Mouse (Mus musculus) neural tube, embryonic 14.5 days (tissue): ENCODE data around the gene Dscam. TPM values are rescaled to one million over a fixed set of nuclear protein-coding genes. Genes with fewer than 3 reads are reported as not detected.

ENCODE experiments used
- ATAC-seq: fragments of 200-750 bp; cut with Nextera tagmentation; 2 replicates; pipeline ENCODE4 v1.8.0; 2017; ENCODE audit warnings: low read depth, mild to moderate bottlenecking, moderate TSS enrichment, moderate library complexity
- H3K27ac ChIP-seq: fragments of 300-500 bp; sonication (generic); 2 replicates; pipeline ENCODE4 v1.5.1; 2014; ENCODE audit warnings: low read depth, mild to moderate bottlenecking, control low read depth, low read length, moderate library complexity, mixed read lengths
- H3K27me3 ChIP-seq: fragments of 300-500 bp; sonication (generic); 2 replicates; pipeline ENCODE4 v1.6.1; 2014; ENCODE audit warnings: low read length; ENCODE audit not compliant: control insufficient read depth, insufficient read depth
- H3K36me3 ChIP-seq: fragments of 300-500 bp; sonication (generic); 2 replicates; pipeline ENCODE4 v1.6.1; 2014; ENCODE audit warnings: low read length, mixed read lengths; ENCODE audit not compliant: control insufficient read depth, insufficient read depth
- H3K4me1 ChIP-seq: fragments of 300-500 bp; sonication (generic); 2 replicates; pipeline ENCODE4 v1.6.1; 2014; ENCODE audit warnings: low read length; ENCODE audit not compliant: control insufficient read depth, insufficient read depth
- H3K4me2 ChIP-seq: fragments of 300-500 bp; sonication (generic); 2 replicates; pipeline ENCODE4 v1.6.1; 2014; ENCODE audit warnings: mild to moderate bottlenecking, low read depth, low read length, control low read depth
- H3K4me3 ChIP-seq: fragments of 300-500 bp; sonication (generic); 2 replicates; pipeline ENCODE4 v1.5.1; 2014; ENCODE audit warnings: low read depth, low read length, control low read depth, mixed read lengths
- H3K9ac ChIP-seq: fragments of 300-500 bp; sonication (generic); replicated peaks from 2 replicates; pipeline ENCODE4 v1.6.1; 2014; ENCODE audit warnings: low read depth, mild to moderate bottlenecking, control low read depth, low read length, mixed read lengths
- H3K9me3 ChIP-seq: fragments of 300-500 bp; sonication (generic); 2 replicates; pipeline ENCODE4 v1.6.1; 2016; ENCODE audit warnings: low read length; ENCODE audit not compliant: control insufficient read depth
- WGBS: fragments of 180-500 bp; shearing (Covaris S2); extraction: QIAGEN DNeasy Blood & Tissue Kit; methylation state at CpG from one replicate; pipeline ENCODE4 v1.1.7; 2014; 5-methylcytosine and 5-hydroxymethylcytosine counted together
- polyA plus RNA-seq: library from polyadenylated mRNA; unstranded; fragments of >200 nt; fragmentation: Nextera tagmentation; extraction: Ambion mirVana; gene quantifications from 2 replicates; pipeline ENCODE4 v1.2.1, GENCODE M21; 2014

Gene Dscam
- polyA plus RNA-seq, 1 experiment from 2014 or later = 19.9 TPM

DNA sequence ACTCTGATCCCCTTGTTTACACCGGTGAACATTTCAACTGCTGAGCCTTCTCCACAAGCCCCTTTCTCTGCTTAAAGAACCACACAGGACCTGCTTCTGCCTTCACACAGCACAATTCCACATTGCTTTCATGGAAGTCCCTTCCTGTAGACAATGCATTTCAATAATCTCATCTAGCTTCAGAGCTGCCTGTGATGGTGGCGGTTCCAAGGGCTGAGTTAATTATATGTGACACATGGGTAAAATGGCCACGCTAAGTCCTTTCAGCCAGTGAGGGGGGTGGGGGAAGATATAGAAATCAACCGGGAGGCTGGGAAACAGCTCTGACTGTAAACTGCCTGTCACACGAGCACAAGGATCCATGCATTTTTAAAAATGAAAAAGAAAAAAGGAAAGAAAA lies 152.2 kb downstream of the Dscam start:
- Histone ChIP-seq H3K9ac (no peak overlapping the region), H3K4me3 (no peak overlapping the region), H3K36me3 (no peaks in the 10 kb centered on the region), H3K27ac (peak overlapping the region; percentile 66), H3K4me1 (no peaks in the 10 kb centered on the region), H3K9me3 (no peaks in the 10 kb centered on the region), H3K27me3 (no peaks in the 10 kb centered on the region), H3K4me2 (no peak overlapping the region)
- 54% methylated on average over 5 of the region's 5 CpGs for WGBS
- no peak for ATAC-seq

DNA sequence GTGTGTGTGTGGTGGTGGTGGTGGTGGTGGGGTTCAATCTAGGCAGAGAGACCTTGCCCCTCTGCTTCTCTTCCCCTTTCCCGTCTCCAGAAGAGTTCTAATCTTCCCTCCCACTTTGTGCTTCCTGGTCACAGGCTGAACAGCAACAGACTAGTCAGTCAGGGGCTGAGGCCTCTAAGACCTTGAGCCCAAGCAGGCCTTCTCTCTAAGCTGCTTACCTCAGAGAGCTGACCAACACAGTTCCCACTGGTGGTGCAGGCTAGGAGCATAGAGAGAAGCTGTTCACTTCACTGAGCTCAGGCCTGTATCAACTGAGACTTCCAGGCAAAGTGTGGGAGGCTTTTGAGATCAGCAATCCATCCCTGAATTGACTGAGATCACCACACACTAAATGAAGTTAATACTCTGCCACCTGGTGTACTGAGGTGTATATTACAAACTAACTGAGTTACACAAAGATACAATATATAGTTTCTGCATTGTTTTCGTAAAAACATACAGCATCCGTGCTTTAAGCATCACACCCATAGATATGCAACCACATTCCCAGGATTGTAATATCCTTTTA lies 153.3 kb downstream of the Dscam start:
- ATAC-seq = no peak
- no peak overlapping the region for H3K4me2 ChIP-seq
- WGBS = 88% methylated on average over 3 of the region's 3 CpGs
- H3K4me1 ChIP-seq = no peaks in the 10 kb centered on the region
- no peaks in the 10 kb centered on the region for H3K36me3 ChIP-seq
- H3K9me3 ChIP-seq = no peaks in the 10 kb centered on the region
- H3K27me3 ChIP-seq = no peaks in the 10 kb centered on the region
- H3K9ac ChIP-seq = no peak overlapping the region
- H3K4me3 ChIP-seq = no peak overlapping the region
- H3K27ac ChIP-seq = no peak overlapping the region

DNA sequence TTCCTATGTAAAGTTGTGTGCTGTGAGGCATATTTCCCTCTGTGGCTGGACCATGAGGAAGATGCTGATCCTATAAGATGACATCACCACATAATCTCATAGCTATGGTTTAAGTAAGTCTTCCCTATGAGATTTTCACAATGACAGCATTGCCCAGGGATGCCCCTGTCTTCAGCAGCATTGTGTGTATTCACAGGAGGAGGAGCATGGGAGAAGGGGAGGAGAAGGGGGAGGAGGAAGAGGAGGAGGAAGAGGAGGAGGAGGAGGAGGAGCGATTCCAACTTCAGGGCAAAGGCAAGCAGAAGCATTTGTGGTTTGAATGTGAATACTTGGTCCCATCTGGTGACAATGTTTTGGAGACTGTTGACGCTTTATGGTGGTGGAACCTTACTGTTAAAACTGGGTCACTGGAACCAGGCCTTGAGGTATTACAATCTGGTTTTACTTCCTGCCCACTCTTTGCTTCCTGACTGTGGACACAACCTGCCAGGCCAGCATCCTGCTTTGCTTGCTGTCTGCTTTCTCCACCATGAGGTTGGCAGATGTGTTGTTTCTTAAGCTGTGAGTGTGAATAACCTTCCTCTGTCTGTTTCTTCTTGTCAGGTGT lies 154.2 kb downstream of the Dscam start:
- Histone ChIP-seq H3K36me3 (no peaks in the 10 kb centered on the region), H3K4me1 (no peaks in the 10 kb centered on the region), H3K4me2 (no peak overlapping the region), H3K9ac (no peak overlapping the region), H3K9me3 (no peaks in the 10 kb centered on the region), H3K27ac (no peak overlapping the region), H3K4me3 (no peak overlapping the region), H3K27me3 (no peaks in the 10 kb centered on the region)
- WGBS = 93% methylated on average over 2 of the region's 2 CpGs
- no peak for ATAC-seq

DNA sequence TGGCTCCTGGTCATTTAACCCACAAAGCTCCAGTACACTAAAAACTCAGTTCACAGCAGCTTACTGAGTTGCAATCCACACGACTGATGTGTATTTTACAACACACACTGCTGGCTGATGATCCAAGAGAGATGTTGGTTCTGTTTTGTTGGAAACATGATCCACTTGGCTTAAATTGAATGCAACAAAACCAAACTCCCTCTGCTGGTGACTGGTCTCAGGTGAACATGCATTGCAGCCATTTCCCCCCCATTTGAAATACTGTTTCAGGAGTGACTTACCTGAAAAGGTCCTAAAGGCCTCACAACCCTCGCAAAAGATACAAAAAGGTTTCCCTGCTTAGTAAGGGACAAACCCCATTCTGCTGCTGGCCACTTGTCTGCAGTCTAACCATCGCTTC lies 156.2 kb downstream of the Dscam start:
- H3K4me3 ChIP-seq = no peak overlapping the region
- no peaks in the 10 kb centered on the region for H3K9me3 ChIP-seq
- no peak for ATAC-seq
- H3K27me3 ChIP-seq = no peaks in the 10 kb centered on the region
- no peak overlapping the region for H3K9ac ChIP-seq
- WGBS = 81% methylated on average over 3 of the region's 3 CpGs
- no peak overlapping the region for H3K27ac ChIP-seq
- H3K4me1 ChIP-seq = peaks cover 4% of the 10 kb centered on the region; the same call in 1 of the 2 replicates
- H3K36me3 ChIP-seq = no peaks in the 10 kb centered on the region
- no peak overlapping the region for H3K4me2 ChIP-seq

DNA sequence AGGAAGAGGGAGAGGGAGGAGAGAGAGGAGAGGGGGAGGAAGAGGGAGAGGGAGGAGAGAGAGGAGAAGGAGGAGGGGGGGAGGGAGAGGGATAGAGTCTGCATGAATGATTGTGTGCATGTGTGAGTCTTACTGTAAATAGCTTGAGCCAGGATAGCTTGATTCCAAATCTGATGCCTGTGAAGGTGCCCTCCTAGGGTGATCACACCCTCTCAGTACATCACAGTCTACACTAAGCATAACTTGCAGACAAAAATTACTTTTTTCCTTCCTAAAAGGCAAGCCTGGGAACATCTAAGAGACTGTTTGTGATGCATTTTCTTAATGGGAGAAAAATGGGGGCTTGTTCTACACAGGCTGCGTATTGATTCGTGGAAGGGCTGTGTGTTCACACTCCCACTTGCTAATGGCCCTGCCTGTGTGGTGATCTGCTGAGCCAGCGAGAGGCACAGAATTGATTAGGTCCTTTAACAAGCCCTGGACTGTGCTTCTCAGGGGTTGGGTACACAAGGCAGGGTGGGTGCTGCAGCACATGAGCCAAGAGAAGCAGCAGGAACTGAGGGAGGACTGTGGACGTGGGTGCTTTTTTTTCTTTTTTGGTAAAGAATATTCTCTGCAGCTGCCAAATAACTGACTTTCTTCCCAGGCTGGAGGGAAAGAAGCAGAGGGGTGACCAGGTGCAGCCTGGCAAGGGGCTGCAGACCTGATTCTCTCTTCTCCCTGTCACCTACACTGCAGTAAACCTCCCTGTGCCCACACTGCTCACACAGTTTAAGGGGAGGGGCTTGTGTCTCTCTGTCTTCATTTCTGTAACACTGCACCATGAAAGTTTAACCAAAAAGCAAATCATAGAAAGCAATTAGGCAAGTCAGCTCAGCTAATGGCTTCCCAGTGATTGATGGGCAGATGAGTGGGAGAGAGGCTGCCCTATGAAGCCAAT lies 161.2 kb downstream of the Dscam start:
- Histone ChIP-seq H3K27ac (peak overlapping the region; percentile 41), H3K9ac (no peak overlapping the region), H3K4me2 (no peak overlapping the region), H3K36me3 (no peaks in the 10 kb centered on the region), H3K27me3 (no peaks in the 10 kb centered on the region), H3K4me1 (peaks cover 14% of the 10 kb centered on the region), H3K9me3 (no peaks in the 10 kb centered on the region), H3K4me3 (no peak overlapping the region)
- peak; percentile 78; the same call in 1 of the 2 replicates for ATAC-seq
- WGBS = 37% methylated on average over 4 of the region's 4 CpGs

DNA sequence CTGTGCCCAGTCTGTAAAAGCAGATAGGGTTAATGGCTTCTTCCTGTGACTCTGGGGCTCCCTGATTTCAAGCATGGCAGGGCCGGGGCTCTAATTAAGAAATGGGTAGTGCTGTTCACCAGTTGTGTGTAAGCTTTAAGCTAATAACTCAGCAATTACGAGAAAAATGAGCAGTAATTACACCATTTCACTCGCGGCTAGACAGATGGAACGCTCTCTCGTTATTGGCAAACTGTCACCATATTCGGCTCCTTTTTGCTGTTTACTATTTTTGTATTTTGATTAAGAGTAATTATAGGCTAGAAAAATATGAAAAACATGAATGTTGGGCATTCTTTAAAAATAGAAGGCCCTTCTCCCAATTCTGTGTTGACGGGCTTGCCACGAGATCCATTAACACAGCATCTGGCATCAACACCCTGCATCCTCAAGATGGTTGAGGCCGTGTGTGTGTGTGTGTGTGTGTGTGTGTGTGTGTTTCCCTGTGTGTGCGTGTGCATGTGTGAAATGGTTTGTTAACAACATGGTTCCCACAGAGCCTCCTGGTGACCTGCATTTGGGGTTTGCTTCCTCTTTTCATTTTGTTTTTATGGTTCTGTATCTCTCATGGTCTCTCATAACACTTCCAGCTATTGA lies 162.5 kb downstream of the Dscam start:
- no peaks in the 10 kb centered on the region for H3K9me3 ChIP-seq
- ATAC-seq = no peak
- 46% methylated on average over 11 of the region's 11 CpGs for WGBS

DNA sequence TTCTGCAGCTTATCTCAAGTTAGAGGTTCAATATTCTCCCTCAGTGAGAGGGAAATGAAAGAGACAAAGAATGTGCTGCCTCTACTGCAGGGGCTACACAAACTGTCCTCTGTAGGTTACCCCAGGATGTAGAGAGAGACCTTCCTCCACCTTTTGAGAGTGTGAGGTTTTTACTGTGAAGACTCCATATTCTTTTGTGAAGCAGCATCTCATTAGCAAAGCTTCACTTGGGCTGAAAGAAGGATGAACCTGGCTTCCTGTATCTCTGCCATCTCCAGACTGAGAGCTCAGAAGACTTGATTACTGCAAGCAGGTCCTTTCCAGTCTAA lies 163.7 kb downstream of the Dscam start:
- Histone ChIP-seq H3K9me3 (no peaks in the 10 kb centered on the region), H3K4me3 (no peak overlapping the region), H3K4me1 (peaks cover 17% of the 10 kb centered on the region), H3K9ac (no peak overlapping the region), H3K27ac (peak overlapping the region; percentile 66; the same call in 1 of the 2 replicates), H3K36me3 (no peaks in the 10 kb centered on the region), H3K4me2 (no peak overlapping the region), H3K27me3 (no peaks in the 10 kb centered on the region)
- no peak for ATAC-seq

More for the DNA sequence above, 162.5 kb downstream of the Dscam start:
- peak overlapping the region; percentile 39; the same call in 1 of the 2 replicates for H3K27ac ChIP-seq
- H3K36me3 ChIP-seq = no peaks in the 10 kb centered on the region
- H3K4me2 ChIP-seq = no peak overlapping the region
- no peaks in the 10 kb centered on the region for H3K27me3 ChIP-seq
- H3K4me3 ChIP-seq = no peak overlapping the region
- H3K9ac ChIP-seq = no peak overlapping the region
- H3K4me1 ChIP-seq = peaks cover 14% of the 10 kb centered on the region

DNA sequence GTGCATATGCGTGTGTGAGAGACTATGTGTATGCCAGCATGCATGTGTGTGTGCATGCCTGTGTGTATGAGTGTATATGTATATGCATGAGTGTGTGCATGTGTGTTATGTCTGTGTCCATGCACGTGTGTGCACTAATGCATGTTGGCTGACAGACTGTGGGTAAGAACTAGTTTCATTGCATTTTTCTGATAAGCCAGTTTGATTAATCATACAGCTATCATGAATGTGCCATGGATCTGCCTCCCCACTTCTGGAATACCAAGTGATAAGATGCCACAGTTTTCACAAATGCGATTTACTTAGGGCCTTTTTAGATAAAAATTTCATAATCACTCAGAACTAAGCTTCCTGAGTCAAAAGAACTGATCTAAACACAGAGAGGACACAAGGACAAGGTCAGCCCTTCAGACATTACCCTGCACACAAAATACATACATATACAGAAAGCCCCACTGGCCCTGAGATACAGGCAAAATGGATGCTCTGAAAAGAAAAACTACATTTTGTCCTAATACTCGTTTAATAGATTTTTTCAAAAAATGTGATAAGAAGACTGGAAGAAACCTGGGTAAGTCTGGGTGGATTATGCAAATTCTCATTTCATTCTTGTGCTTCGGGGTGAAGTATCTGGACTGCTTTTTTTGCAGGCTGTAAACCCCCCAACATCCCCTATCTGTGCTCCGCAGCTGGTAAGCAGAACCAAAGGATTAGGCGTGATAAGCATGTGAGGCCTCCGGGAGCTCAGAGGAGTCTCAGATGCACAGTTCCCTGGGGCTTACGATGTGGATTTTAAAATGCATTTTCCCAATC lies 164.3 kb downstream of the Dscam start:
- WGBS = 66% methylated on average over 9 of the region's 9 CpGs
- H3K4me1 ChIP-seq = peaks cover 17% of the 10 kb centered on the region

More for the DNA sequence above, 164.3 kb downstream of the Dscam start:
- Histone ChIP-seq H3K27me3 (no peaks in the 10 kb centered on the region), H3K9me3 (no peaks in the 10 kb centered on the region), H3K4me3 (no peak overlapping the region), H3K27ac (no peak overlapping the region; the same call in 1 of the 2 replicates), H3K36me3 (no peaks in the 10 kb centered on the region), H3K4me2 (no peak overlapping the region), H3K9ac (no peak overlapping the region)
- no peak for ATAC-seq
